23 mouse cellular contexts compared by ENCODE assay signal in the genomic region with DNA sequence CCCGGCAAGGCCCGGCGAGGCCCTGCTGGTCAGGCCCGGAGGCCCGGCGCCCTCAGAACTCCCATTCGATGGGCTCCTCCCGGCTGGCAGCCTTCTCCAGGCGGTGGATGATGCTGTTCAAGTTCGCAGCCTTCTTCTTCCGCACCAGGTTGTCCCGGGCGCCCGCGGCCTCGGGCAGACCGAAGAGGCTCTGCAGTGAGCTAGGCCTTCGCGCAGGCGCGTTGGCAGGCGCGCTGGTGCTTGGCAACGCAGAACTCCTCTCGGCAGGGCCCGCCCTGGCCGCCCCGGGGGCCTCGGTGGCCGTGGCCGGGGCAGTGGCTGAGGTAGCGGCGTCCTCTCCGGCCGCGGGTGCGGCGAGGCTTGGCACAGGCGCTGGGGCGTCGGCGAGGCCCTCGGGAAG. TPM values are rescaled to one million over a fixed set of nuclear protein-coding genes. Genes with fewer than 3 reads are reported as not detected.
DNase-seq lines count a peak whose midpoint lies in the region; ATAC-seq lines count a peak whose summit lies in the region.
"Had no signal": no experiment of that assay in that cellular context is flagged by ENCODE, and none has a peak within 500 bp of the region (broad histone marks: within the 10 kb centered on the region; RNA-seq: fewer than 3 reads in every experiment).

No protein-coding gene starts in this region.

- H3K4me1 ChIP-seq in midbrain, embryonic 14.5 days (ENCODE audit: control insufficient read depth, insufficient read depth, low read length), result no peaks in the 10 kb centered on the region
- no peaks in the 10 kb centered on the region for H3K4me1 ChIP-seq in midbrain, embryonic 11.5 days (ENCODE audit: control insufficient read depth, insufficient read depth, low read length)

- no peaks in the 10 kb centered on the region for H3K9me3 ChIP-seq in midbrain, embryonic 14.5 days (ENCODE audit: control insufficient read depth, low read length)
- no peaks in the 10 kb centered on the region for H3K9me3 ChIP-seq in midbrain, embryonic 11.5 days (ENCODE audit: control insufficient read depth, low read length)
- H3K9me3 ChIP-seq: embryonic facial prominence, embryonic 15.5 days; forebrain, embryonic 10.5 days; heart, embryonic 10.5 days; hindbrain, embryonic 12.5 days had no signal

- H3K4me3 ChIP-seq in midbrain, embryonic 14.5 days (replicated peaks; ENCODE audit: low read depth, low read length), result no peak overlapping the region
- H3K4me3 ChIP-seq in midbrain, embryonic 11.5 days (ENCODE audit: low read depth, low read length), result no peak overlapping the region
- H3K4me3 ChIP-seq: embryonic facial prominence, embryonic 15.5 days; erythroblast, embryonic 14.5 days; forebrain, embryonic 10.5 days; heart, embryonic 10.5 days; hindbrain, embryonic 12.5 days had no signal

- peaks cover 69% of the 10 kb centered on the region for H3K36me3 ChIP-seq in midbrain, embryonic 14.5 days (ENCODE audit: control insufficient read depth, insufficient read depth, low read length)
- peaks cover 30% of the 10 kb centered on the region for H3K36me3 ChIP-seq in midbrain, embryonic 11.5 days (ENCODE audit: control insufficient read depth, insufficient read depth, low read length)

- H3K27ac ChIP-seq in midbrain, embryonic 14.5 days (replicated peaks; ENCODE audit: low read depth, low read length), result 0 out of 2 replicates have a peak overlapping the region, but pooled peaks have one; percentile 20
- H3K27ac ChIP-seq in midbrain, embryonic 11.5 days (ENCODE audit: low read depth, low read length), result no peak overlapping the region
- H3K27ac ChIP-seq: embryonic facial prominence, embryonic 15.5 days; forebrain, embryonic 10.5 days; heart, embryonic 10.5 days; hindbrain, embryonic 12.5 days had no signal

- no peak overlapping the region for H3K4me2 ChIP-seq in midbrain, embryonic 14.5 days (ENCODE audit: low read length)
- no peak overlapping the region for H3K4me2 ChIP-seq in midbrain, embryonic 11.5 days
- H3K4me2 ChIP-seq: embryonic facial prominence, embryonic 15.5 days; hindbrain, embryonic 12.5 days had no signal

- H3K27me3 ChIP-seq in midbrain, embryonic 14.5 days (ENCODE audit: control insufficient read depth, insufficient read depth, low read length), result no peaks in the 10 kb centered on the region
- H3K27me3 ChIP-seq in midbrain, embryonic 11.5 days (ENCODE audit: control insufficient read depth, insufficient read depth, low read length), result no peaks in the 10 kb centered on the region
- H3K27me3 ChIP-seq: embryonic facial prominence, embryonic 15.5 days; hindbrain, embryonic 12.5 days had no signal

- 87% methylated on average over 40 of the region's 43 CpGs for WGBS in midbrain, embryonic 14.5 days
- 92% methylated on average over 41 of the region's 43 CpGs for WGBS in midbrain, embryonic 11.5 days

- no peak overlapping the region for H3K9ac ChIP-seq in midbrain, embryonic 14.5 days (replicated peaks; ENCODE audit: low read length)
- H3K9ac ChIP-seq in midbrain, embryonic 11.5 days (ENCODE audit: low read length), result no peak overlapping the region
- H3K9ac ChIP-seq: embryonic facial prominence, embryonic 15.5 days; hindbrain, embryonic 12.5 days had no signal

- DNase-seq in midbrain, embryonic 14.5 days, result no peak
- DNase-seq in midbrain, embryonic 11.5 days (ENCODE audit: low spot score, missing footprints), result no peak
- DNase-seq in ES-CJ7 (ENCODE audit: low read depth, low spot score) (peak; percentile 68), WW6 (ENCODE audit: low read depth, low spot score) (peak; percentile 54)
- DNase-seq in layer of hippocampus, adult 11-12 months (ENCODE audit: low spot score), result no peak
- DNase-seq in thymus, postnatal 4 days, result no peak
- DNase-seq: adrenal gland, postnatal 14 days; cerebellum, adult 18-20 months; cerebellum, adult 9-11 months; cerebellum, postnatal 36 days; gastrocnemius, postnatal 10 days; heart, adult 18-20 months; heart, postnatal 10 days; heart, postnatal 4 days had no signal

- ATAC-seq in midbrain, embryonic 14.5 days (ENCODE audit: low FRiP score, low TSS enrichment), result no peak
- no peak for ATAC-seq in midbrain, embryonic 11.5 days (ENCODE audit: low FRiP score)
- ATAC-seq: activated CD4-positive, CD25-positive, alpha-beta regulatory T cell, adult 4 months; forebrain, embryonic 16.5 days; hindbrain, embryonic 16.5 days; inflammation-experienced regulatory T-cells, adult 6 months had no signal

RNA-seq across cellular contexts. Expression of a gene that starts 28.4 kb away (rescaled TPM):
- polyA plus RNA-seq in midbrain, embryonic 14.5 days (2014; fragmentation: Nextera tagmentation; extraction: Ambion mirVana), result 23.9 and 30.8 TPM in 2 replicates
- polyA plus RNA-seq in midbrain, embryonic 11.5 days (2014; fragmentation: Nextera tagmentation; extraction: Ambion mirVana), result 8.7 and 11.8 TPM in 2 replicates

Comparison
In these comparisons a context has a peak if more than half of its experiments do, and no peak if none do; other contexts are left out.
1. DNase-seq: peak in ES-CJ7 (single experiment) and WW6 (single experiment); none in midbrain, embryonic 14.5 days (single experiment), midbrain, embryonic 11.5 days (single experiment), layer of hippocampus, adult 11-12 months (single experiment) and thymus, postnatal 4 days (single experiment).